Mouse (Mus musculus) hindbrain, embryonic 16.5 days (tissue): ENCODE data around the gene Apool. TPM values are rescaled to one million over a fixed set of nuclear protein-coding genes. Genes with fewer than 3 reads are reported as not detected.
"Not testable (repeated sequence)": the region's sequence is repeated elsewhere in the genome, so short reads cannot be mapped to it uniquely, and the experiment has no call there.

Source experiments
- ATAC-seq: fragments of 200-750 bp; cut with Nextera tagmentation; 2 replicates; pipeline ENCODE4 v1.8.0; 2017; ENCODE audit warnings: moderate TSS enrichment, moderate library complexity
- H3K27ac ChIP-seq: fragments of 300-500 bp; sonication (generic); 2 replicates; pipeline ENCODE4 v1.5.1; 2014; ENCODE audit warnings: low read depth, mild to moderate bottlenecking, control low read depth, low read length, moderate library complexity
- H3K27me3 ChIP-seq: fragments of 300-500 bp; sonication (generic); replicated peaks from 2 replicates; pipeline ENCODE4 v1.6.1; 2014; ENCODE audit warnings: low read length; ENCODE audit not compliant: control insufficient read depth, insufficient read depth
- H3K36me3 ChIP-seq: fragments of 300-500 bp; sonication (generic); 2 replicates; pipeline ENCODE4 v1.6.1; 2014; ENCODE audit warnings: mild to moderate bottlenecking, low read length, moderate library complexity, mixed read lengths; ENCODE audit not compliant: control insufficient read depth, insufficient read depth
- H3K4me1 ChIP-seq: fragments of 300-500 bp; sonication (generic); 2 replicates; pipeline ENCODE4 v1.6.1; 2014; ENCODE audit warnings: low read depth, low read length; ENCODE audit not compliant: control insufficient read depth, insufficient read depth
- H3K4me2 ChIP-seq: fragments of 300-500 bp; sonication (generic); 2 replicates; pipeline ENCODE4 v1.6.1; 2014; ENCODE audit warnings: mild to moderate bottlenecking, low read length, control low read depth, moderate library complexity
- H3K4me3 ChIP-seq: fragments of 300-500 bp; sonication (generic); 2 replicates; pipeline ENCODE4 v1.5.1; 2014; ENCODE audit warnings: mild to moderate bottlenecking, low read length, control low read depth, moderate library complexity
- H3K9ac ChIP-seq: fragments of 300-500 bp; sonication (generic); 2 replicates; pipeline ENCODE4 v1.6.1; 2014; ENCODE audit warnings: low read depth, mild to moderate bottlenecking, control low read depth, low read length, moderate library complexity
- H3K9me3 ChIP-seq: fragments of 300-500 bp; sonication (generic); 2 replicates; pipeline ENCODE4 v1.6.1; 2014; ENCODE audit warnings: mild to moderate bottlenecking, low read length, moderate library complexity; ENCODE audit not compliant: control insufficient read depth
- WGBS: fragments of 180-500 bp; shearing (Covaris S2); extraction: QIAGEN DNeasy Blood & Tissue Kit; methylation state at CpG from one replicate; pipeline ENCODE4 v1.1.7; 2014; 5-methylcytosine and 5-hydroxymethylcytosine counted together
- polyA plus RNA-seq: library from polyadenylated mRNA; unstranded; fragments of >200 nt; fragmentation: Nextera tagmentation; extraction: Ambion mirVana; gene quantifications from 2 replicates; pipeline ENCODE4 v1.2.1, GENCODE M21; 2015

Apool gene
- polyA plus RNA-seq, 1 experiment from 2014 or later, result 18.5 TPM

GRCm38 (mm10) chrX:112370577-112371410, 59.7 kb downstream of the Apool start:
- WGBS, result 88% methylated on average over 5 of the region's 5 CpGs
- H3K4me1 ChIP-seq, H3K36me3 ChIP-seq, H3K9me3 ChIP-seq, H3K9ac ChIP-seq, H3K27me3 ChIP-seq, H3K4me2 ChIP-seq, H3K4me3 ChIP-seq, H3K27ac ChIP-seq: not testable (repeated sequence)
- ATAC-seq, result peak; percentile 100

- Histone ChIP-seq H3K27ac (no peak within 1 kb of the TSS), H3K9ac (no peak within 1 kb of the TSS), H3K4me2 (no peak within 1 kb of the TSS), H3K27me3 (no peaks in the 10 kb centered on the region), H3K36me3 (no peaks in the 10 kb centered on the region), H3K4me1 (no peaks in the 10 kb centered on the region), H3K4me3 (no peak within 1 kb of the TSS), H3K9me3 (no peaks in the 10 kb centered on the region)
- no peak for ATAC-seq
- 94% methylated on average over 3 of the region's 3 CpGs for WGBS
Observed at GRCm38 (mm10) chrX:112406679-112407078, 95.5 kb downstream of the Apool start, which contains the start of gene Satl1. Gene Satl1, minus strand, starts transcription at chrX:112406779.

- Histone ChIP-seq H3K9me3 (no peaks in the 10 kb centered on the region), H3K27ac (no peak overlapping the region), H3K27me3 (no peaks in the 10 kb centered on the region), H3K9ac (no peak overlapping the region), H3K4me3 (no peak overlapping the region), H3K4me2 (no peak overlapping the region), H3K36me3 (no peaks in the 10 kb centered on the region), H3K4me1 (no peaks in the 10 kb centered on the region)
- no peak for ATAC-seq
- WGBS, result 76% methylated on average over 2 of the region's 2 CpGs
Observed at GRCm38 (mm10) chrX:112412309-112412708, 101.2 kb downstream of the Apool start.

Other genes starting within 250 kb of the Apool start
- gene 4933403O08Rik, start 72.3 kb upstream of the Apool start, polyA plus RNA-seq, result 0.10 TPM in 1 of 2 replicates, not detected in the other
- gene Satl1, start 95.4 kb downstream of the Apool start, polyA plus RNA-seq, result not detected in 2 replicates
- gene 2010106E10Rik, start 183.9 kb downstream of the Apool start, polyA plus RNA-seq, result not detected in 2 replicates